17 mouse cellular contexts compared by ENCODE assay signal in the genomic region with DNA sequence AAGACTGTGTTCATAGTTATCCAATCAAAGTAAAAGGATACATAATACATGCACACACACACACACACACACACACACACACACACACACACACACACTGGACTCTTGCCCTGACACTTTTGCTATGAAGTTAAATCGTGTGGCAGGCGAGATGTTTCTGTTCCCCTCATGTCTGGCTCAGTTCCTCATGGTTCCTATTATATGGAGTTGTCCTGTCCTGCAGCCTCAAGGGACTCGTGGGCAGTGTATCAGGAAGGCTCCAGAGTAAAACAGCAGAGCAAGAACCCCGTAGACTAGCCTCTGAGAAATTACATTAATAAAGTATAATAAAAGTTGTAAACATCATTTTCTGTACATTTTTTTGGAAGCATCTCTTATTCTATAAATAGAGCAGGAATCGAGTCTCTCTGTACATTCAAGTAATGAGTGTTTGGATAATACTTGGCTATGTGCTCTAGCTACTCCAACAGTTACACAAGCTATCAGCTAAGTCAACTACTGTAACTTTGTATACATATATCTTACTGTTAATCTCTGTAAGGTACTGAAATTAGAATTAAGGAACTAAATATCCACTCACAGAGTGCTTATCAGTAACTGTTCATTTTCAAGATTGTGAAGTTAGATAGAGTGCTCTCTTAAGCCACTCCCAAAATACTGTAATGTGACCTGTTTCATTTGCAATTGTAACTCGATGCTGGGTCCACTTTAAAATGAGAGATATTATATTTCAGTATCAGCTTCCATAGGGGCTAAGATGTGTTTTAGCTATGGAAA.
"Had no signal": no experiment of that assay in that cellular context is flagged by ENCODE, and none has a peak within 500 bp of the region (broad histone marks: within the 10 kb centered on the region; RNA-seq: fewer than 3 reads in every experiment).

No protein-coding gene starts in this region.

- H3K4me3 ChIP-seq: limb, embryonic 12.5 days; limb, embryonic 15.5 days; midbrain, embryonic 12.5 days; midbrain, embryonic 15.5 days; neural tube, embryonic 12.5 days; neural tube, embryonic 15.5 days had no signal

- H3K36me3 ChIP-seq: limb, embryonic 12.5 days; limb, embryonic 15.5 days; midbrain, embryonic 12.5 days; midbrain, embryonic 15.5 days; neural tube, embryonic 12.5 days; neural tube, embryonic 15.5 days had no signal

- H3K27me3 ChIP-seq: limb, embryonic 12.5 days; limb, embryonic 15.5 days; midbrain, embryonic 12.5 days; midbrain, embryonic 15.5 days; neural tube, embryonic 12.5 days; neural tube, embryonic 15.5 days had no signal

- DNase-seq: kidney, adult 18-20 months; kidney, adult 9 months; kidney, postnatal 14 days; kidney, postnatal 4 days; left cerebral cortex, postnatal 4 days; liver, postnatal 0 days; thymus, adult 18-20 months; thymus, postnatal 36 days had no signal

- H3K4me2 ChIP-seq: limb, embryonic 12.5 days; limb, embryonic 15.5 days; liver, embryonic 11.5 days; midbrain, embryonic 12.5 days; midbrain, embryonic 15.5 days; neural tube, embryonic 12.5 days; neural tube, embryonic 15.5 days had no signal

- H3K9ac ChIP-seq: limb, embryonic 12.5 days; limb, embryonic 15.5 days; liver, embryonic 14.5 days; liver, postnatal 0 days; midbrain, embryonic 12.5 days; midbrain, embryonic 15.5 days; neural tube, embryonic 12.5 days; neural tube, embryonic 15.5 days had no signal

- H3K27ac ChIP-seq: limb, embryonic 12.5 days; limb, embryonic 15.5 days; liver, embryonic 14.5 days; midbrain, embryonic 12.5 days; midbrain, embryonic 15.5 days; neural tube, embryonic 12.5 days; neural tube, embryonic 15.5 days had no signal

- H3K9me3 ChIP-seq: limb, embryonic 12.5 days; limb, embryonic 15.5 days; midbrain, embryonic 12.5 days; midbrain, embryonic 15.5 days; neural tube, embryonic 12.5 days; neural tube, embryonic 15.5 days had no signal

- H3K4me1 ChIP-seq: limb, embryonic 15.5 days; midbrain, embryonic 12.5 days; midbrain, embryonic 15.5 days; neural tube, embryonic 12.5 days; neural tube, embryonic 15.5 days had no signal

- ATAC-seq: intestine, embryonic 16.5 days; liver, postnatal 0 days; midbrain, embryonic 15.5 days had no signal
